Mouse (Mus musculus) brain, embryonic 18.5 days (tissue): ENCODE measurements around the gene Neil1.

Source experiments
- DNase-seq: peaks from one replicate; pipeline ENCODE4 v3.0.0-alpha.2; 2012; ENCODE audit warnings: low read depth, low spot score

Gene Neil1

DNA sequence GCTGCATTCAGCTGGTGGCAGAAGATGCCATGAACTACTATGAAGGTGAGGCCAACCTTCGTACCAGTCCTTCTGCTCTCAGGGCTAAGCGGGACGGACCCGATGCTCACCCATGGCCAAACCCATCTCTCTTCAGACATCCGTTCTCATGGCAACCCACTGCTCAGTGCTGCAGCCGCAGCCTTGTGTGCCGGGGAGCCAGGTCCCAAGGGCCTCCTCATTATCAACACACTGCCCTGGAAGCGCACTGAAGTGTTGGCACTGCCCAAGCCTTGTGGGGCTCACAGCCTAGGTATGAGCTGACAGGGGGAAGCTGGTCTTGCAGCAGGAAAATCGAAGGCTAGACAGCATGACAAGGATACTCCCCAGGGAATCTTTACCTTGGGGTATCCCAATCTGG, 9.0 kb downstream of the Neil1 start:
- no peak for DNase-seq

DNA sequence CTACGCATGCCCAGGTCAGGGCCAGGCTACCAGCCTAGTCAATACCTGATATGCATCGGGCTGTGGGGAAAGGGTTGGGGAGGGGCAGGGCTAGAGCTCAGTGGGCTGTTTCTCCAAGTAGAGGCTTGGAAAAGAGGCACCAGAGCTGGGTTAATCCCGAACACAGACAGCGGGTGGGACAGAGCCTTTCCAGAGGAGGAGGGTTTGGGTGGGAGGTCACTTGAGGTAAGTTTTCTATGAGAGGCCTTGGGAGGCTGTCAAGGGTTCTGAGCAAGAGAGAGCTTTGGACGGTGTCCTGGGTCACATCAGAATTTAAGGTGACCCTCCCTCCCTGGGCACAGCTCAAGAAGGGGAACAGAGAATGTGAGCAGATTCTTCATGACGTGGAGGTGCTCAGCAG, 9.6 kb downstream of the Neil1 start:
- no peak for DNase-seq

GRCm38 (mm10) chr9:57137777-57138176, 10.3 kb downstream of the Neil1 start:
- DNase-seq = no peak

DNA sequence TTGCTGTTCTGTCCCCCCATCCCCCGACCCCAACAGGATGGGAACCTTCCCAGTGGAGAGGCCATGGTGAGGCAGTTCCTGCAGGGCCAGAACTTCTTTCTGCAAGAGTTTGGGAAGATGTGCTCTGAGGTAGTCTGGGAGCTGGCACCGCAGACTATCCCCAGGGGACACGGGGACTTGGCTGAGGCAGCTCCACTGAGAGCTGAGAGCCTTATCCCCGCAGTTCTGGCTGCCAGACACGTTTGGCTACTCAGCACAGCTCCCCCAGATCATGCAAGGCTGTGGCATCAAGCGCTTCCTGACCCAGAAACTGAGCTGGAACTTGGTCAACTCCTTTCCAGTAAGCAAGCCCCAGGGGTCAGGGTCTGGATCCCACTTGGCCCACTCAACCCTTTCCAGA, 10.9 kb downstream of the Neil1 start:
- no peak for DNase-seq

DNA sequence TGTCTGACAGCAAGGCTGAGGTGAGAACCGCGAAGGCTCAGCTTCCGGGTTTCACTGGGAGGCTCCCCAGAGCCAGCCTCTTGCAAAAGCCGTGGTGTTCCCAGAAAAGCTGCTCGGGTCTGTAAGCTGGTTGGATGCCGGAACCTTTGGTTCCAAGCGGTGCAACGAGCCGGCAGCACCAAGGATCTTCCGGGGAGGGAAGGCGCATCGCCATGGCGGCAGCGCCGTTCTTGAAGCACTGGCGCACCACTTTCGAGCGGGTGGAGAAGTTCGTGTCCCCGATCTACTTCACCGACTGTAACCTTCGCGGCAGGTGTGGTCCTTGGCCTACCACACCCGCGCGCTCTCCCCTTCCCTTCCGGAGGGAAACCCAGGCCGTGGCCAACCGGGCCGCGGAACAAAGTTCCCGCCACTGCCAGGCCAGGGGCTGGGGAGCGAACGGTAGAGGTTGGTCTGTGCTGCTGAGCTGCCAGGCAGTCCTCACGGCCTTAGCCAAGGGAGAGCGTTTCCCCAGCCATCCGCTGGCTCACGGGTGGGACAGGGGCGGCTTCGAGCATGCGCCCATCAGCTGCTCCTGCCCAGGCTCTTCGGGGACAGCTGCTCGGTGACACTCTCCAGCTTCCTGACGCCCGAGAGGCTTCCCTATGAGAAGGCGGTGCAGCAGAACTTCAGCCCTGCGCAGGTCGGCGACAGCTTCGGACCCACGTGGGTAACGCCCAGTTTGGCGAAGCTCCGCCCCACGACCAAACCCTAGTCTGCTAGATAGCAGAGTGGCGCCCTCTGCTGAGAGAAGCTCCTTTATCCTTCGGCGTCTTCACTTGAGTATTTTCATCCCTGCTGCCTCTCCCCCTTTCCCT, 17.3 kb downstream of the Neil1 start, which contains the start of gene Man2c1:
Man2c1 (plus strand) TSS at position 114 of the 857 bp plus-strand sequence.
- peak; percentile 87 for DNase-seq

- no peak for DNase-seq
These were observed 18.5 kb downstream of the Neil1 start for GRCm38 (mm10) chr9:57129641-57130040.

DNA sequence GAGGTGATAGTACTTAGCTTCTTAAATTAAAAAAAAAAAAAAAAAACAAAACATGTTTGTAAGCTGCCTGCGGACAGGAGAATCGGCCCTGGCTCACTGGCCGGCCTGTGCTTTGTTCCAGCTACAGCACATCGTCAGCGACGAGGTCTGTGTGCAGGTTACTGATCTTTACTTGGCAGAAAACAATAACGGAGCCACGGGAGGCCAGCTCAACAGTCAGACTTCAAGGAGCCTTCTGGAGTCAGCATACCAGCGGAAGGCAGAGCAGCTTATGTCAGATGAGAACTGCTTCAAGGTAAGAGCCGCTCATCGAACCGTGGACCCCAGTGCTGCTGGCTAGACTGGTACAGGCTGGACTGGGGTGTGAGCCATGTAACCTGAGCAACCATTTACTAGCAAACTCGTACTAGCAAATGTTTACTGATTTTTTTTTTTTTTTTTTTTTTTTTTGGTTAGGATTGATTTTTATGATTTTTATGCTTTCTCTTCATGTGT, 30.8 kb downstream of the Neil1 start:
- DNase-seq = no peak
